Comparison of ENCODE assay signal across 21 mouse cellular contexts in genomic region chr7:55865750-55866416, GRCm38 (mm10). TPM values are rescaled to one million over a fixed set of nuclear protein-coding genes. Genes with fewer than 3 reads are reported as not detected.
DNase-seq lines count a peak whose midpoint lies in the region; ATAC-seq and TF ChIP-seq lines count a peak whose summit lies in the region.
"Had no signal": no experiment of that assay in that cellular context is flagged by ENCODE, and none has a peak within 500 bp of the region (broad histone marks: within the 10 kb centered on the region; RNA-seq: fewer than 3 reads in every experiment).

No protein-coding gene starts in this region.

- TF ChIP-seq POLR2A in cortical plate, adult 2 months (IDR thresholded peaks at IDR 0.05; ENCODE audit: extremely low read depth, insufficient read depth, low read length): no peak

- H3K9me3 ChIP-seq in forebrain, postnatal 0 days (ENCODE audit: low read length): no peaks in the 10 kb centered on the region
- no peaks in the 10 kb centered on the region for H3K9me3 ChIP-seq in forebrain, embryonic 11.5 days (ENCODE audit: control insufficient read depth, low read length)
- H3K9me3 ChIP-seq: embryonic facial prominence, embryonic 15.5 days; forebrain, embryonic 12.5 days; hindbrain, embryonic 13.5 days had no signal

- DNase-seq in forebrain, postnatal 0 days: peak; percentile 35
- no peak for DNase-seq in forebrain, embryonic 11.5 days (ENCODE audit: low spot score)
- peak; percentile 57 for DNase-seq in layer of hippocampus, adult 9-11 months
- no peak for DNase-seq in layer of hippocampus, adult 11-12 months (ENCODE audit: low spot score)
- no peak for DNase-seq in thymus, postnatal 4 days
- DNase-seq: adrenal gland, postnatal 14 days; cerebellum, adult 18-20 months; cerebellum, adult 9-11 months; embryo, embryonic 11 days; gastrocnemius, adult 2 months; gastrocnemius, postnatal 25 days; heart, postnatal 10 days had no signal

- no peak overlapping the region for H3K9ac ChIP-seq in forebrain, postnatal 0 days
- H3K9ac ChIP-seq in forebrain, embryonic 11.5 days (ENCODE audit: low read length): no peak overlapping the region
- H3K9ac ChIP-seq: embryonic facial prominence, embryonic 15.5 days; forebrain, embryonic 12.5 days; hindbrain, embryonic 13.5 days had no signal

- no peak overlapping the region for H3K4me2 ChIP-seq in forebrain, postnatal 0 days (ENCODE audit: low read depth)
- H3K4me2 ChIP-seq in forebrain, embryonic 11.5 days (ENCODE audit: low read depth, low read length, severe bottlenecking): no peak overlapping the region
- H3K4me2 ChIP-seq: embryonic facial prominence, embryonic 15.5 days; forebrain, embryonic 12.5 days; hindbrain, embryonic 13.5 days had no signal

- no peak for TF ChIP-seq CTCF in forebrain, postnatal 0 days (IDR thresholded peaks at IDR 0.05; ENCODE audit: low read depth)
- TF ChIP-seq CTCF in cortical plate, adult 2 months (IDR thresholded peaks at IDR 0.05; ENCODE audit: extremely low read depth, insufficient read depth, low read length): no peak

- no peak overlapping the region; the same call in 1 of the 2 replicates for H3K27ac ChIP-seq in forebrain, postnatal 0 days (ENCODE audit: low read depth, low read length)
- no peak overlapping the region for H3K27ac ChIP-seq in forebrain, embryonic 11.5 days (ENCODE audit: low read depth, low read length)
- H3K27ac ChIP-seq in cortical plate, adult 2 months (ENCODE audit: insufficient read depth, low read length): peak overlapping the region; percentile 76
- H3K27ac ChIP-seq: embryonic facial prominence, embryonic 15.5 days; forebrain, embryonic 12.5 days; gastrocnemius, adult 2 months; hindbrain, embryonic 13.5 days; hindbrain, postnatal 0 days had no signal

- no peaks in the 10 kb centered on the region for H3K36me3 ChIP-seq in forebrain, postnatal 0 days (ENCODE audit: insufficient read depth)
- H3K36me3 ChIP-seq in forebrain, embryonic 11.5 days (ENCODE audit: control insufficient read depth, insufficient read depth, low read length): no peaks in the 10 kb centered on the region
- H3K36me3 ChIP-seq: embryonic facial prominence, embryonic 15.5 days; forebrain, embryonic 12.5 days; hindbrain, embryonic 13.5 days had no signal

- peak; percentile 69 for ATAC-seq in forebrain, postnatal 0 days
- ATAC-seq in forebrain, embryonic 11.5 days (replicated peaks; ENCODE audit: low FRiP score): no peak
- ATAC-seq: activated CD4-positive, CD25-positive, alpha-beta regulatory T cell, adult 4 months; hindbrain, postnatal 0 days; Patski had no signal

- no peak overlapping the region for H3K4me3 ChIP-seq in forebrain, postnatal 0 days (ENCODE audit: low read depth, low read length)
- H3K4me3 ChIP-seq in forebrain, embryonic 11.5 days (ENCODE audit: low read depth, low read length): no peak overlapping the region
- no peak overlapping the region for H3K4me3 ChIP-seq in cortical plate, adult 2 months (ENCODE audit: insufficient read depth, low read length)
- H3K4me3 ChIP-seq: embryonic facial prominence, embryonic 15.5 days; erythroblast, embryonic 14.5 days; forebrain, embryonic 12.5 days; gastrocnemius, adult 2 months; hindbrain, embryonic 13.5 days had no signal

- H3K27me3 ChIP-seq in forebrain, postnatal 0 days (ENCODE audit: insufficient read depth, low read length): no peaks in the 10 kb centered on the region
- no peaks in the 10 kb centered on the region for H3K27me3 ChIP-seq in forebrain, embryonic 11.5 days (ENCODE audit: control insufficient read depth, insufficient read depth, low read length)
- H3K27me3 ChIP-seq: CH12.LX; embryonic facial prominence, embryonic 15.5 days; forebrain, embryonic 12.5 days; hindbrain, embryonic 13.5 days; Patski had no signal

- H3K4me1 ChIP-seq in forebrain, postnatal 0 days (ENCODE audit: insufficient read depth): 0 out of 2 replicates have a peak, but pooled peaks cover 3% of the 10 kb centered on the region
- no peaks in the 10 kb centered on the region for H3K4me1 ChIP-seq in forebrain, embryonic 11.5 days (replicated peaks; ENCODE audit: control insufficient read depth, insufficient read depth, low read length)
- peaks cover 6% of the 10 kb centered on the region for H3K4me1 ChIP-seq in cortical plate, adult 2 months (ENCODE audit: control insufficient read depth, insufficient read depth, low read length)
- H3K4me1 ChIP-seq: embryonic facial prominence, embryonic 15.5 days; forebrain, embryonic 12.5 days; hindbrain, embryonic 13.5 days had no signal

- 68% methylated on average over 8 of the region's 8 CpGs for WGBS in forebrain, postnatal 0 days
- WGBS in forebrain, embryonic 11.5 days: 83% methylated on average over 8 of the region's 8 CpGs

RNA-seq across cellular contexts. Expression of gene Cyfip1, which starts 24.3 kb away (rescaled TPM):
- 42.2 and 43.3 TPM in 2 replicates for total RNA-seq in forebrain, postnatal 0 days (2014; rRNA removed)
- polyA plus RNA-seq in forebrain, postnatal 0 days (2015; fragmentation: Nextera tagmentation; extraction: Ambion mirVana): 27.9 and 41.7 TPM in 2 replicates
- 81.4 and 88.7 TPM in 2 replicates for polyA plus RNA-seq in forebrain, embryonic 11.5 days (2014; fragmentation: Nextera tagmentation; extraction: Ambion mirVana)
- polyA plus RNA-seq in cortical plate, adult 2 months (2012; rRNA removed): 50.4 and 57.2 TPM in 2 replicates

Comparison
In these comparisons a context has a peak if more than half of its experiments do, and no peak if none do; other contexts are left out.
1. DNase-seq: peak in forebrain, postnatal 0 days (single experiment) and layer of hippocampus, adult 9-11 months (single experiment); none in forebrain, embryonic 11.5 days (single experiment), layer of hippocampus, adult 11-12 months (single experiment) and thymus, postnatal 4 days (single experiment).